1 mouse cellular context compared by ENCODE assay signal in genomic region chr19:21571223-21571980, GRCm38 (mm10).
A peak's percentile ranks its signal among the peaks of the same experiment; 100 is the strongest.
TF ChIP-seq lines count a peak whose summit lies in the region.

No protein-coding gene starts in this region.

TF ChIP-seq in CH12.LX, 34 proteins besides CTCF, POLR2A, EP300 and RAD21 (continued from another document):
- TF ChIP-seq ETS1 (conservative IDR thresholded peaks at IDR 0.05; ENCODE audit: low read depth, low read length) = no peak; the same call in 1 of the 2 replicates
- peak; percentile 47; the same call in 1 of the 2 replicates for TF ChIP-seq ZMIZ1 (IDR thresholded peaks at IDR 0.05; ENCODE audit: low read depth, low read length)
- peak; percentile 67 for TF ChIP-seq NELFE (IDR thresholded peaks at IDR 0.05; ENCODE audit: low read depth, low read length)
- peak; percentile 52; the same call in 1 of the 2 replicates for TF ChIP-seq MXI1 (IDR thresholded peaks at IDR 0.05; ENCODE audit: low read depth, low read length)
- peak; percentile 49; the same call in 1 of the 2 replicates for TF ChIP-seq POLR2AphosphoS2 (IDR thresholded peaks at IDR 0.05; ENCODE audit: low read depth, low read length)
- 0 out of 2 replicates have a peak, but pooled peaks have one; percentile 6 for TF ChIP-seq JUN (IDR thresholded peaks at IDR 0.05; ENCODE audit: insufficient read depth, low read depth, low read length)
